Mouse (Mus musculus) C2C12 (cell line): ENCODE measurements around the gene Dgcr6. TPM values are rescaled to one million over a fixed set of nuclear protein-coding genes. Genes with fewer than 3 reads are reported as not detected.
"Not testable (repeated sequence)": the region's sequence is repeated elsewhere in the genome, so short reads cannot be mapped to it uniquely, and the experiment has no call there.

Experiments used
- H3K27me3 ChIP-seq: one replicate; pipeline ENCODE4 v1.6.1; 2011; ENCODE audit not compliant: control insufficient read depth, insufficient read depth, insufficient read length
- H3K36me3 ChIP-seq: one replicate; pipeline ENCODE4 v1.6.1; 2011; ENCODE audit not compliant: control insufficient read depth, insufficient read depth
- H3K4me3 ChIP-seq: one replicate; pipeline ENCODE4 v1.5.1; 2011; ENCODE audit warnings: mild to moderate bottlenecking, control low read depth; ENCODE audit not compliant: poor library complexity, insufficient read depth, severe bottlenecking
- H3K79me2 ChIP-seq: one replicate; pipeline ENCODE4 v1.6.1; 2011; ENCODE audit not compliant: control insufficient read depth, insufficient read depth
- H3K79me3 ChIP-seq: one replicate; pipeline ENCODE4 v1.6.1; 2011; ENCODE audit warnings: low read depth, control low read depth
- H3ac ChIP-seq: one replicate; pipeline ENCODE3; 2011; ENCODE audit warnings: low read depth; ENCODE audit not compliant: control insufficient read depth, insufficient read length
- CEBPB ChIP-seq: IDR thresholded peaks from one replicate; pipeline ENCODE4 v1.6.1; 2011; ENCODE audit warnings: low read depth, mild to moderate bottlenecking, control low read depth, moderate library complexity
- CTCF ChIP-seq: IDR thresholded peaks from one replicate; pipeline ENCODE4 v1.5.1; 2011; ENCODE audit not compliant: control insufficient read depth, insufficient read depth, insufficient read length
- FOSL1 ChIP-seq: IDR thresholded peaks from one replicate; pipeline ENCODE4 v1.8.0; 2011; ENCODE audit warnings: mild to moderate bottlenecking, low read length; ENCODE audit not compliant: poor library complexity, insufficient read depth, severe bottlenecking
- MAX ChIP-seq: IDR thresholded peaks from one replicate; pipeline ENCODE4 v1.6.1; 2011; ENCODE audit warnings: mild to moderate bottlenecking, control low read depth
- MYOD1 ChIP-seq: IDR thresholded peaks from one replicate; pipeline ENCODE4 v1.6.1; 2011; ENCODE audit warnings: low read depth; ENCODE audit not compliant: control insufficient read depth, insufficient read length
- MYOG ChIP-seq: IDR thresholded peaks from one replicate; pipeline ENCODE4 v1.6.1; 2011; ENCODE audit not compliant: control insufficient read depth, insufficient read length; ENCODE audit errors: extremely low read depth
- USF1 ChIP-seq: IDR thresholded peaks from one replicate; pipeline ENCODE4 v1.6.1; 2011; ENCODE audit warnings: low read depth, mild to moderate bottlenecking, control low read depth, moderate library complexity
- long read RNA-seq, 2 experiments: library from polyadenylated mRNA; unstranded; transcript quantifications; one replicate each; pipeline ENCODE4 v2.0.0; 2019 to 2020
- polyA plus RNA-seq: library from polyadenylated mRNA; unstranded; fragments of >200 nt; fragmentation: generic; extraction: Trizol; gene quantifications from one replicate; pipeline ENCODE4 v1.2.1, GENCODE M21; 2012; ENCODE audit warnings: missing spikeins

Dgcr6 gene
- polyA plus RNA-seq, result 71.1 TPM
- long read RNA-seq, experiment 1, transcript Dgcr6-201 (5 exons, 1,050 nt), result minor isoform, 19 of 106 reads
- long read RNA-seq, experiment 1, transcript Dgcr6-206 (5 exons, 1,086 nt), result major isoform, 67 of 106 reads
- long read RNA-seq, experiment 1, partial matches to known transcripts, result 14 of 106 reads
- long read RNA-seq, experiment 1, other reads (novel, unspliced or antisense), result 6 of 106 reads
- long read RNA-seq, experiment 2, transcript Dgcr6-201 (5 exons, 1,050 nt), result minor isoform, 6 of 37 reads
- long read RNA-seq, experiment 2, transcript Dgcr6-206 (5 exons, 1,086 nt), result major isoform, 25 of 37 reads
- long read RNA-seq, experiment 2, partial matches to known transcripts, result 0 of 37 reads
- long read RNA-seq, experiment 2, other reads (novel, unspliced or antisense), result 5 of 37 reads

DNA sequence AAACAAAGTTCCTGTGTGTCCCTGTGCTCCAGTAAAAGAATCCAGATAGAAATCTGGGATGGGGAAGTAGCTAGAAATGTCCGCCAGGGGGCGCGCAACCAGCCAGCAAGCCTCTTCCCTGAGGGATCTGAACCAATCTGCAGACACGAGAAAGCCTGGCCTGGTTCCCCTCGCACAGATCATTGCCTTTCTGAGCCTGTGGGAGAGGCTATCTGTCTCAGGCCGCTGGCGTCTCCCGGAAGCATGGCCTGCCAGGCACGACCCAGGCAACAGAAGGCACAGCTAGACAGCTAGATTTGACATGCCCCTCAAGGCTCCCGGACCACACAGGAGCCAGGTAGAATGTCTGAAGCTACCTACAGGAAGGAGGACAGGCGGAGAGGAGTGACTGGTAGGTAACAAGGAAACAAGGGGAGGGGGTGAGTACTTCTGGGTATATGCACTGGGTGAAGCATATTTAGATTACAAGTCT lies at the start of gene Dgcr6:
Dgcr6 (plus strand) TSS at position 130 of the 472 bp plus-strand sequence.
- no peak within 1 kb of the TSS for H3ac ChIP-seq
- H3K79me3 ChIP-seq, result no peaks in the 10 kb centered on the region
- H3K4me3 ChIP-seq, result no peak within 1 kb of the TSS
- no peaks in the 10 kb centered on the region for H3K79me2 ChIP-seq
- peaks cover 28% of the 10 kb centered on the region for H3K27me3 ChIP-seq
- no peaks in the 10 kb centered on the region for H3K36me3 ChIP-seq
- TF ChIP-seq CTCF, result peak; percentile 65
- no peak for TF ChIP-seq MAX

DNA sequence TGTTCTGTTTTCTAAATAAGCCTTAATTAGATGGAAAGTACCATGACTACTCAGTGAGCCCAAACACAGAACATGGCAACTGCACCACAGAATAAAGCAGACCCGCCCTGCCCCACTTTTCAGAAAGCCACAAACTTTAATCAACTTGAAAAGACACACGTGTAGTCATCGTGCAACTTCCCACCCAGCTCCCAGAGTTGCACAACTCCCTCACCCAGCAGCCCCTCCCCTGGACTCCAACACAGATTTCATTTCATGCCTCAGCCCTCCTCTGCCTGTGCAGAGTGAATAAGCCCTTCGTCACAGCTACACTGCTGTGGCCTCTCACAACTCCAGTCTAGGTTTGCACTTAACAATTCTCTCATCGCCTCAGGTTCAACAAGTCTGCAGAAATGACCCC lies 48.1 kb upstream of the Dgcr6 start:
- H3K27me3 ChIP-seq, result peaks cover 59% of the 10 kb centered on the region
- peak; percentile 49 for TF ChIP-seq CEBPB
- TF ChIP-seq USF1, result no peak
- no peaks in the 10 kb centered on the region for H3K79me3 ChIP-seq
- no peaks in the 10 kb centered on the region for H3K36me3 ChIP-seq
- no peak overlapping the region for H3ac ChIP-seq
- H3K4me3 ChIP-seq, result no peak overlapping the region
- no peaks in the 10 kb centered on the region for H3K79me2 ChIP-seq

DNA sequence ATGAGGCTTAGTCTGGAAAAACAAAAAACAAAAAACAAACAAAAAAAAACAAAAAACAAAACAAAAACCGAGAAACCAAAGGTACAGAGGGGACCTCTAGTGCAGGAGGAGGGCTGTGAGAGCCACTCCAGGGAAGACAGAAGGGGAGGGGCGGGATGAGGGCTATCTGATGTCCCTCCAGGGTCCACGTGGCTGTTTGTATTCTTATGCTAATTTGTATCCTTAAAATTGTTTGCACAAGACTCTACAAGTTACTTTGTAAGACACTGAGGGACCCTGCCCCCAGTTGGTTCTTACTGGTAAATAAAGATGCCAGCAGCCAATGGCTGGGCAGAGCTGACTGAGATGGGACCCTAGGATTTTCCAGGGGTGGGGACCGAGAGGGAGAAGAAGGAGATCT lies 45.6 kb upstream of the Dgcr6 start:
- H3K79me3 ChIP-seq, result no peaks in the 10 kb centered on the region
- peaks cover 54% of the 10 kb centered on the region for H3K27me3 ChIP-seq
- H3K36me3 ChIP-seq, result no peaks in the 10 kb centered on the region
- no peaks in the 10 kb centered on the region for H3K79me2 ChIP-seq
- TF ChIP-seq USF1, result no peak
- no peak for TF ChIP-seq MYOD1
- no peak for TF ChIP-seq MAX
- TF ChIP-seq MYOG, result no peak
- TF ChIP-seq CEBPB, result no peak
- no peak for TF ChIP-seq CTCF
- TF ChIP-seq FOSL1, result no peak
- no peak overlapping the region for H3K4me3 ChIP-seq
- no peak overlapping the region for H3ac ChIP-seq

DNA sequence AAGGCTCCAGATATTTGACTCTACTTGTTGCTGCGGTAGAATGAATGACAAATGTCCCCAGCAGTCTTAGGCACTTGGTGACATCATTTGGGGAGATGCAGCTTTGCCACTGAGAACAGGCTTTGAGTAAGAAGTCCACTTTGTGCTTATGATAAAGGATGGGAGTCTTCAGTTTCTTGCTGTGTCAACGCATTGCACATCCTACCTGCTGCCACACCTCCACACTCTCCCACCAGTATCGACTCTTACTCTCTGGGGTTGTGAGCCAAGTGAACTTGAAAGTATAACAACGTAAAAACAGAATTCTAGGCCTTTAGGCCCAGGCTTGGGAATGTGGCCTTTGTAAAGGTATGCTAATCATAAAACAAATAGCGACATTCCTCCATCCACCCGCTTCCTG lies 41.6 kb upstream of the Dgcr6 start:
- no peaks in the 10 kb centered on the region for H3K36me3 ChIP-seq
- H3K79me3 ChIP-seq, result no peaks in the 10 kb centered on the region
- H3K79me2 ChIP-seq, result no peaks in the 10 kb centered on the region
- no peak overlapping the region for H3K4me3 ChIP-seq
- no peak overlapping the region for H3ac ChIP-seq
- no peak for TF ChIP-seq CEBPB
- TF ChIP-seq MAX, result no peak
- no peak for TF ChIP-seq MYOD1
- TF ChIP-seq FOSL1, result no peak
- no peak for TF ChIP-seq MYOG
- no peak for TF ChIP-seq USF1
- no peak for TF ChIP-seq CTCF
- H3K27me3 ChIP-seq, result peaks cover 32% of the 10 kb centered on the region

DNA sequence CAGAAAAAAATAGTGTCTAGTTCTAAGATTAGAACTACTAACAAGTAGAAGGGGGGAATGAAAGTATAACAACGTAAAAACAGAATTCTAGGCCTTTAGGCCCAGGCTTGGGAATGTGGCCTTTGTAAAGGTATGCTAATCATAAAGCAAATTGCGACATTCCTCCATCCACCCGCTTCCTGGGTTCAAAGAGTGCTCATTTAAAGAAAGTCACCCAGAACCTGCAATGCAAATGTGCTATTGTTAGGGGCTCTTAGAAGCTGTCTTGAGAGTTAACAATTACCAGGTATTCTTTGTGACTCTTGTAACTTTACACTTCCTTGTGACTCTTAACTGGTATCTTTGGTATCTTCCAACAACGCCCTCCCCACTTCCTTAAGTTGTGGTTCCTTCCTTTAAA lies 36.2 kb upstream of the Dgcr6 start:
- H3K79me3 ChIP-seq, H3K36me3 ChIP-seq, H3ac ChIP-seq, H3K79me2 ChIP-seq, H3K4me3 ChIP-seq: not testable (repeated sequence)
- peaks cover 21% of the 10 kb centered on the region for H3K27me3 ChIP-seq

DNA sequence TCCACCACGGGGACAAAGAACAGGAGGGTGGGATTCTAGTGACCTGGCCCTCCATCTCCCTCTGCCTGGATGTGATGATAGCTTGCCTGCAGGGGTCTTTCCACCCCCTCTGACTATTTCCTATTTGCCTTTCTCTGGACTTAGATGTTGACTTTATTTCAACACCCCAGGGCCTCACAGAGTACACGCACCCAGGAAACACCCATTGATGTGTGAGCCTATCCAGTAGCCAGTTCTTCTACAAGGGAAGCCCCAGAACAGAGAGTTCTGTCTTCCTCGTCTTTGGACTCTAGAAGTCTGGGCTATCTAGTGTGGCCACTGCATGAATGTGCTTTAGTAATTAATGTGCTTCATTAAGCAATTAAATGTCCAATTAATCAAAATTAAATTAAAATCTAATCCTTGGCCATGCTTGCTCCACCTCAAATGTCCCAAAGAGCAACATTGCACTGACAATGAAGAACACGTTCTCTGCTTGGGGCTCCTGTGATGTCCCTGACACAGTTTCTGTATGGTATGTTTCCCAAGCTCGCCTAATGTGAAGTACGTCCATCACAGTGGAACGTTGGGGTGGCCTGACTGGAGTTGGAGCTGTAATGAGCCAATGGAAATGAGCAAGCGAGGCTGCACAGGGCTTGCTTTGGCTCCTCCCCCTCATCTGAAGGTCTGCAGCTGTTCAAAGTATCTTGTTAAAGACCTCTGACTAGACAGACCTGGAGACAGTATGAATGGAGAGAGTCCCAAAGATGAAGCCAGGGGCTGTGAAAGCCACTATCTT lies 29.7 kb upstream of the Dgcr6 start:
- Histone ChIP-seq H3K36me3 (no peaks in the 10 kb centered on the region), H3K27me3 (peaks cover 27% of the 10 kb centered on the region), H3K4me3 (no peak overlapping the region), H3ac (no peak overlapping the region), H3K79me2 (no peaks in the 10 kb centered on the region), H3K79me3 (no peaks in the 10 kb centered on the region)
- TF ChIP-seq FOSL1 (no peak), MAX (no peak), MYOG (no peak), CEBPB (no peak), USF1 (no peak), CTCF (no peak)
